Mouse (Mus musculus) brown adipose tissue, adult 24 weeks (tissue): Measurements from ENCODE around the gene Cdk4. TPM values are rescaled to one million over a fixed set of nuclear protein-coding genes. Genes with fewer than 3 reads are reported as not detected.

ENCODE experiments used
- H3K27ac ChIP-seq: fragments of 200-500 bp; replicated peaks from 2 replicates; pipeline ENCODE4 v1.5.1; 2012; ENCODE audit warnings: low read depth, mild to moderate bottlenecking, low read length
- H3K4me1 ChIP-seq: fragments of 200-500 bp; 2 replicates; pipeline ENCODE4 v1.6.1; 2012; ENCODE audit warnings: low read length, mixed read lengths; ENCODE audit not compliant: control insufficient read depth, insufficient read depth, insufficient read length
- H3K4me3 ChIP-seq: fragments of 200-500 bp; 2 replicates; pipeline ENCODE4 v1.5.1; 2012; ENCODE audit warnings: low read depth, mild to moderate bottlenecking, low read length, moderate library complexity; ENCODE audit not compliant: insufficient read depth
- polyA plus RNA-seq: library from polyadenylated mRNA; stranded (reverse); fragments of >200 nt; gene quantifications from 2 replicates; pipeline ENCODE4 v1.2.4, GENCODE M21; 2012; ENCODE audit not compliant: missing spikeins, insufficient read depth, insufficient read length

Gene Cdk4
- 76.7 and 92.9 TPM in 2 replicates for polyA plus RNA-seq

DNA sequence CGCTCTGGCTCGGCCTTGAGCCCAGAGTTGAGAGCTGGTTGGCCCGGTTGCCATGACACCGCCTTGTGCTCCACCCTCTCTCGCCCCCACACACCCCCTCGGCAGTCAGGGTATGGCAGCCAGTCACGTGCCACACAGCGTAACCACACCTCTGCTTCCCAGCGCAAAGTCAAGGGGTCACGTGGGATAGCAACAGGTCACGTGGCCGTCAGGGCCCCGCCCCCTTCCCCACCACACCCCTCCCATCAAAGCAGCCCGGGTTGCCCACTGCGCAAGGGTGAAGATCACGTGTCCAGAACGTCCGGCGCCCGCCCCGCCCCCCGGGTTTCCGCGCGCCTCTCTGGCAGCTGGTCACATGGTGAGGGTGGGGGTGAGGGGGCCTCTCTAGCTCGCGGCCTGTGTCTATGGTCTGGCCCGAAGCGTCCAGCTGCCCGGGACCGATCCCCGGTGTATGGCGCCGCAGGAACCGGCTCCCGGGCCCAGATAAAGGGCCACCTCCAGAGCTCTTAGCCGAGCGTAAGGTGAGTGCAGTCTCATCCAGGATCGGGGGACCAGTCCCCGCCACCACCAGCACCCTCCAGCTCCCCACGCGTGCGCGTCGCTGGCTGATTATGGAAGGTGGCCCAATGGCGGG lies at the start of gene Cdk4:
TSS of gene Cdk4 (plus strand) at position 296 of the 634 bp plus-strand sequence.
- 0 out of 2 replicates have a peak, but pooled peaks cover 3% of the 10 kb centered on the region for H3K4me1 ChIP-seq
- peak within 1 kb of the TSS; percentile 41 for H3K27ac ChIP-seq

GRCm38 (mm10) chr10:127016488-127016887 lies 46.8 kb upstream of the Cdk4 start:
- H3K27ac ChIP-seq = no peak overlapping the region
- H3K4me3 ChIP-seq = no peak overlapping the region
- H3K4me1 ChIP-seq = no peaks in the 10 kb centered on the region

More for the DNA sequence above, at the start of gene Cdk4:
- H3K4me3 ChIP-seq = peak within 1 kb of the TSS; percentile 78

GRCm38 (mm10) chr10:127017071-127017470 lies 46.3 kb upstream of the Cdk4 start:
- no peak overlapping the region for H3K27ac ChIP-seq
- no peak overlapping the region for H3K4me3 ChIP-seq
- H3K4me1 ChIP-seq = no peaks in the 10 kb centered on the region

DNA sequence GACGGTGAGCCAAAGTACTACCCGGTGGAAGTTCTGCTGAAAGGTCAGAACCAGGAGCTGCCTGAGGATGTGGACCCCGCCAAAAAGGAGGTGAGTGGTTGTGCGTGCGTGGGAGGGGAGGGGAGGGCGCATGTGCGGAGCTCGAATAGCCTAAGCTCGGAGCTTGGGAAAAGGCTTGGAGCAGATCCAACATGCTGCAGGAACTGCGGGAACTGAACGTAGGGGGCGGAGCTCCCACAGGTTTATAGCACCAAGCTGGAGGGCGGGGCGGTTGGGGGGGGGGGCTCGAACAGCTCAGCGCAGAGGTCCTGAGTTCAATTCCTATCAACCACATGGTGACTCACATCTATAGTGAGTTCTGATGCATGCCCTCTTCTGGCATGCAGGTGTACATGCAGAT lies 44.9 kb upstream of the Cdk4 start:
- Histone ChIP-seq H3K27ac (no peak overlapping the region), H3K4me1 (peaks cover 2% of the 10 kb centered on the region; the same call in 1 of the 2 replicates), H3K4me3 (no peak overlapping the region)

- peak within 1 kb of the TSS; percentile 82 for H3K4me3 ChIP-seq
- peak within 1 kb of the TSS; percentile 47 for H3K27ac ChIP-seq
- no peaks in the 10 kb centered on the region for H3K4me1 ChIP-seq
Observed at GRCm38 (mm10) chr10:127030336-127031296, 32.7 kb upstream of the Cdk4 start, which contains the start of gene Tsfm. TSS of gene Tsfm (minus strand) at chr10:127030840.

DNA sequence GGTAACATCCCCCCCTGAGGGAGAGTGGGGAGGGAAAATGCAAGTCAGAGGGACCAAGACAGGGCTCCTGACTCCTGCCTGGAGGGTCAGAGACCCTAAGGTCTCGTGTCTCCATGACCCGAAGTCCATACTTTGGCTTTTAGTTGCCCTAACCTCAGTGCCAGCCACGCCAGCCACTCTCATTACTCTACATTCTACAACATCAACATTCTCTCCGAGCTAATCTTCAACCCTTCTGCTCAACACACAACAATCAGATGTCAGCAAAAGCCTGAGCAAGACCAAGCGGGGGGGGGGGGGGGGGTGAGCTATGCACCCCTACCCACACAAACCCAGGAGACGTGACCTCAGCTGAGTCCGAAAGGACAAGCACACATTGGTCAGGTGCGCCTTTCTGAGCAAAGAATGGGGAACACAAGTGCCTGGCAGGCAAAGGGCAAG lies 30.0 kb upstream of the Cdk4 start:
- Histone ChIP-seq H3K4me1 (no peaks in the 10 kb centered on the region), H3K4me3 (no peak overlapping the region), H3K27ac (no peak overlapping the region)

- no peak overlapping the region for H3K27ac ChIP-seq
- H3K4me3 ChIP-seq = no peak overlapping the region
- H3K4me1 ChIP-seq = 0 out of 2 replicates have a peak, but pooled peaks cover 3% of the 10 kb centered on the region
Observed at GRCm38 (mm10) chr10:127036273-127036672, 27.1 kb upstream of the Cdk4 start.

DNA sequence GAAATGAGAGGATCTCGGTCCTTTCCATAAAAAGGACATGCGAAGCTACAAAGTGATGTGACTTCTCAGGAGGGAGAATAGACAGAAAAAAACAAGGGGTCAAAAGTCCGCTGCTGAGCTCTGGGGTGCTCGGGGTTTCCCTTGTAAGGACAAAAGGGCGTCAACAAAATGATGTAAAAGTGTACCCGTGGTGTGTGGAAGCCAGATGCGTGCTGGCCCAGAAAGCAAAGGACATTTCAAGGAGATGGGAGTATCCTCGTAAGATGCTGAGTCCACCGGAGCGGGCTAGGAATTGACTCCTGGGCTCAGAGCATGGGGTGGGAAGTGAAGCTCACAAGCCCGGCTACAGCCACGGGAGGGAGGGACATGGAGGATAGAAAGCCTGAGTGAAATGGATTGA lies 25.7 kb upstream of the Cdk4 start:
- Histone ChIP-seq H3K4me1 (0 out of 2 replicates have a peak, but pooled peaks cover 3% of the 10 kb centered on the region), H3K4me3 (no peak overlapping the region), H3K27ac (no peak overlapping the region)

- Histone ChIP-seq H3K4me3 (peak overlapping the region; percentile 96), H3K4me1 (0 out of 2 replicates have a peak, but pooled peaks cover 3% of the 10 kb centered on the region), H3K27ac (no peak overlapping the region)
Observed at GRCm38 (mm10) chr10:127040569-127041214, 22.6 kb upstream of the Cdk4 start.

GRCm38 (mm10) chr10:127041274-127041766 lies 22.0 kb upstream of the Cdk4 start, which contains the start of the genes Mettl1 and Eef1akmt3:
TSS of gene Mettl1 (plus strand) at chr10:127041414.
TSS of gene Eef1akmt3 (minus strand) at chr10:127041513.
- H3K4me1 ChIP-seq = 0 out of 2 replicates have a peak, but pooled peaks cover 3% of the 10 kb centered on the region
- no peak within 1 kb of the TSS for H3K27ac ChIP-seq
- H3K4me3 ChIP-seq = peak within 1 kb of the TSS; percentile 96

- H3K4me3 ChIP-seq = peak overlapping the region; percentile 96
- 0 out of 2 replicates have a peak, but pooled peaks cover 3% of the 10 kb centered on the region for H3K4me1 ChIP-seq
- no peak overlapping the region for H3K27ac ChIP-seq
Observed at GRCm38 (mm10) chr10:127041774-127042338, 21.5 kb upstream of the Cdk4 start.

GRCm38 (mm10) chr10:127042468-127043115 lies 20.7 kb upstream of the Cdk4 start:
- Histone ChIP-seq H3K4me3 (peak overlapping the region; percentile 96), H3K27ac (no peak overlapping the region), H3K4me1 (0 out of 2 replicates have a peak, but pooled peaks cover 3% of the 10 kb centered on the region)

DNA sequence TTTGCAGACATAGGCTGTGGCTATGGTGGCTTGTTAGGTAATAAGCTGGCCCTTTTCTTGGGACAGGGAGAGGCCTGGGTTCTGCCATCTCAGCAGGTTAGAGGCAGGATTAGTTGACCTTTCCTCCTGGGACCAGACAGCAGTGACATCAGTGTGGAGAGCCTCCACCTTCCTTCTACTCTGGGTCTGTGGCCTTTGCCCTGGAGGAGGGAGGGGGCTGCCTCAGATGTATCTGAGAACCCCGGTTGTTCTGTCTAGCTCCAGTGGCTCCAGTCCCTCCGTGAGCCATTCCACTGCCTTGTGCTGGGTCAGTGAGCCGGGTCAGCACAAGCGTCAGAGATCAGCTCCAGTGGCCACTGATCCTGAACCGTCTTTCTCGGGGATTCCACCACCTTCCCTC lies 20.1 kb upstream of the Cdk4 start:
- Histone ChIP-seq H3K4me1 (0 out of 2 replicates have a peak, but pooled peaks cover 3% of the 10 kb centered on the region), H3K4me3 (no peak overlapping the region; the same call in 1 of the 2 replicates), H3K27ac (no peak overlapping the region)

- H3K4me3 ChIP-seq = peak within 1 kb of the TSS; percentile 39
- no peak within 1 kb of the TSS for H3K27ac ChIP-seq
- peaks cover 6% of the 10 kb centered on the region for H3K4me1 ChIP-seq
Observed at GRCm38 (mm10) chr10:127047954-127048353, 15.4 kb upstream of the Cdk4 start, which contains the start of gene Cyp27b1. TSS of gene Cyp27b1 (plus strand) at chr10:127048250.
